Mouse (Mus musculus) embryo, embryonic 10.5 days (tissue): ENCODE data around the gene Foxk2.

Experiments used
- DNase-seq: peaks from one replicate; pipeline ENCODE4 v3.0.0-alpha.2; 2015; ENCODE audit warnings: low spot score

The Foxk2 gene

GRCm38 (mm10) chr11:121259160-121260100, at the start of gene Foxk2:
Gene Foxk2 (plus strand): TSS chr11:121259990.
- peak; percentile 92 for DNase-seq

- DNase-seq = no peak
These were observed 43.0 kb upstream of the Foxk2 start for GRCm38 (mm10) chr11:121216831-121217230.

- no peak for DNase-seq
These were observed 40.0 kb upstream of the Foxk2 start for GRCm38 (mm10) chr11:121219776-121220175.

- DNase-seq = no peak
These were observed 39.0 kb upstream of the Foxk2 start for GRCm38 (mm10) chr11:121220771-121221170.

- no peak for DNase-seq
These were observed 38.3 kb upstream of the Foxk2 start for GRCm38 (mm10) chr11:121221321-121222010.

GRCm38 (mm10) chr11:121228129-121229017, 31.4 kb upstream of the Foxk2 start:
- no peak for DNase-seq

GRCm38 (mm10) chr11:121229018-121229439, 30.8 kb upstream of the Foxk2 start, which contains the start of gene Cybc1:
Gene Cybc1 (minus strand): TSS chr11:121229322.
- peak; percentile 88 for DNase-seq

- DNase-seq = no peak
These were observed 28.6 kb upstream of the Foxk2 start for GRCm38 (mm10) chr11:121231191-121231590.

- DNase-seq = no peak
These were observed 28.0 kb upstream of the Foxk2 start for GRCm38 (mm10) chr11:121231628-121232291.

GRCm38 (mm10) chr11:121232706-121233105, 27.1 kb upstream of the Foxk2 start:
- DNase-seq = no peak

GRCm38 (mm10) chr11:121235475-121236238, 24.1 kb upstream of the Foxk2 start:
- peak; percentile 66 for DNase-seq

GRCm38 (mm10) chr11:121236564-121237344, 23.0 kb upstream of the Foxk2 start, which contains the start of gene Narf:
Gene Narf (plus strand): TSS chr11:121237253.
- peak; percentile 100 for DNase-seq

GRCm38 (mm10) chr11:121237345-121238128, 22.3 kb upstream of the Foxk2 start:
- DNase-seq = peak; percentile 71

- DNase-seq = no peak
These were observed 20.1 kb upstream of the Foxk2 start for GRCm38 (mm10) chr11:121239669-121240068.

GRCm38 (mm10) chr11:121250196-121250595, 9.6 kb upstream of the Foxk2 start:
- DNase-seq = no peak

- peak; percentile 34 for DNase-seq
These were observed 569 bp downstream of the Foxk2 start for GRCm38 (mm10) chr11:121260211-121260906.

- no peak for DNase-seq
These were observed 1.3 kb downstream of the Foxk2 start for GRCm38 (mm10) chr11:121261074-121261473.

- DNase-seq = no peak
These were observed 17.7 kb downstream of the Foxk2 start for GRCm38 (mm10) chr11:121277516-121277915.
